Mouse (Mus musculus): ENCODE data around the gene Tma7.

GRCm38 (mm10) chr9:109032435-109032834 lies 50.0 kb downstream of the Tma7 start:
- TF ChIP-seq GATA1 (IDR thresholded peaks at IDR 0.05; ENCODE audit: borderline replicate concordance, low read length) (no peak), FLI1 (IDR thresholded peaks at IDR 0.05; ENCODE audit: low read length) (no peak)
